Mouse (Mus musculus): ENCODE results near the gene Chn1. TPM values are rescaled to one million over a fixed set of nuclear protein-coding genes. Genes with fewer than 3 reads are reported as not detected.

The Chn1 gene
- total and polyA plus RNA-seq, 3 experiments = 5.0 to 14.1 TPM; not detected in 1

- TF ChIP-seq UBTF (IDR thresholded peaks at IDR 0.05; ENCODE audit: borderline replicate concordance, insufficient read depth, low read depth, low read length) (no peak), POLR2A (IDR thresholded peaks at IDR 0.05; ENCODE audit: control insufficient read depth in 1 of 2, insufficient read depth in 1 of 2, low read depth in 1 of 2, low read length in 2 of 2, poor library complexity in 1 of 2) (peak in 1 of 2 experiments; percentile 56; a peak in 2 of 4 replicates), TCF12 (IDR thresholded peaks at IDR 0.05; ENCODE audit: low read depth, low read length) (no peak), MEF2A (IDR thresholded peaks at IDR 0.05; ENCODE audit: extremely low read depth, insufficient replicate concordance, low read depth, low read length, poor library complexity, severe bottlenecking) (no peak), GATA1 (IDR thresholded peaks at IDR 0.05; ENCODE audit: low read depth, low read length) (no peak), ELF1 (IDR thresholded peaks at IDR 0.05; ENCODE audit: low read depth, low read length) (no peak), MAFK (IDR thresholded peaks at IDR 0.05; ENCODE audit: borderline replicate concordance, low read depth, low read length) (no peak)
Measured at GRCm38 (mm10) chr2:73659726-73660565, 115.2 kb downstream of the Chn1 start (continued).

DNA sequence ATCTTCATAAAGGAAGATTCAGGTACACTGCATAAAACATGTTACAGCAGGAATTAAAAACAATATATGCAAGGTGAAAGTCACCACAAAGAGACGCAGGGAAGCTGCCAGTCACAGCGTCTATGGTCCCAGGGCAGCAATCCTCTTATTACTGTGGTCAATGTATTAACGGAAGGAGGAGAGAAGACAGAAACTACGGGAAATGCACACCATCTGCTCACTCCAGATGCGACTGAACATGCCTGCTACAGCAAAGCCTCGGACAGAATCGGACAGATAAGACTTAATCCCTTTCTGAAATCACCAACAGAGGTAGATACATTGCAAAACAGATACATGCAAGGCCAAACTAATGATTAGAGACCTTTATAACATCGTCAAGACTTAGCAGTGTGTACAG is 116.1 kb downstream of the Chn1 start:
- Histone ChIP-seq H3K9ac (ENCODE audit: control insufficient read depth, low read depth, low read length, poor library complexity, severe bottlenecking) (peak overlapping the region; percentile 47), H3K4me3 (ENCODE audit: control insufficient read depth in 1 of 2, insufficient read depth in 1 of 2, low read depth in 2 of 2, low read length in 2 of 2) (peak overlapping the region; percentile 58 to 63), H3K27me3 (ENCODE audit: control insufficient read depth in 1 of 2, insufficient read depth in 2 of 2, low read length in 2 of 2) (no peaks in the 10 kb centered on the region), H3K27ac (ENCODE audit: control insufficient read depth, low read depth, low read length) (no peak overlapping the region), H3K9me3 (replicated peaks; ENCODE audit: insufficient read depth, low read length) (no peaks in the 10 kb centered on the region), H3K36me3 (ENCODE audit: control insufficient read depth in 1 of 2, insufficient read depth in 2 of 2, low read length in 2 of 2) (no peaks in the 10 kb centered on the region), H3K79me2 (ENCODE audit: control insufficient read depth, insufficient read depth, low read length, poor library complexity) (no peaks in the 10 kb centered on the region), H3K4me1 (ENCODE audit: control insufficient read depth in 1 of 2, insufficient read depth in 2 of 2, low read length in 2 of 2) (no peaks in the 10 kb centered on the region)
- peak; percentile 47 for DNase-seq (ENCODE audit: low read depth, low spot score)
- TF ChIP-seq TAL1 (IDR thresholded peaks at IDR 0.05; ENCODE audit: low read length) (peak; percentile 32; the same call in 1 of the 2 replicates), UBTF (IDR thresholded peaks at IDR 0.05; ENCODE audit: borderline replicate concordance, insufficient read depth, low read depth, low read length) (no peak), GATA1 (IDR thresholded peaks at IDR 0.05; ENCODE audit: low read depth, low read length) (peak; percentile 52), CTCF (IDR thresholded peaks at IDR 0.05 in 2 of 3, conservative IDR thresholded peaks at IDR 0.05 in 1 of 3; ENCODE audit: control insufficient read depth in 1 of 3, insufficient read depth in 1 of 3, low read depth in 2 of 3, low read length in 3 of 3, poor library complexity in 1 of 3, severe bottlenecking in 1 of 3) (no peak)

- TF ChIP-seq E2F4 (IDR thresholded peaks at IDR 0.05; ENCODE audit: borderline replicate concordance, low read depth, low read length) (no peak), NRF1 (IDR thresholded peaks at IDR 0.05; ENCODE audit: insufficient read depth, low read depth, low read length, poor library complexity, severe bottlenecking) (no peak), ZMIZ1 (IDR thresholded peaks at IDR 0.05; ENCODE audit: low read depth, low read length) (no peak), SMC3 (IDR thresholded peaks at IDR 0.05; ENCODE audit: low read depth, low read length) (no peak), MXI1 (IDR thresholded peaks at IDR 0.05; ENCODE audit: low read depth, low read length) (no peak), ELF1 (IDR thresholded peaks at IDR 0.05; ENCODE audit: low read depth, low read length) (no peak), UBTF (IDR thresholded peaks at IDR 0.05; ENCODE audit: borderline replicate concordance, insufficient read depth, low read depth, low read length) (no peak), MAX (IDR thresholded peaks at IDR 0.05; ENCODE audit: low read length) (no peak), MAFK (IDR thresholded peaks at IDR 0.05; ENCODE audit: borderline replicate concordance, low read depth, low read length) (no peak), POLR2A (IDR thresholded peaks at IDR 0.05; ENCODE audit: control insufficient read depth in 1 of 2, insufficient read depth in 1 of 2, low read depth in 1 of 2, low read length in 2 of 2, poor library complexity in 1 of 2) (no peak), EP300 (IDR thresholded peaks at IDR 0.05; ENCODE audit: low read depth in 1 of 2, low read length in 2 of 2) (no peak), MAZ (IDR thresholded peaks at IDR 0.05; ENCODE audit: low read depth, low read length) (no peak), MYB (IDR thresholded peaks at IDR 0.05; ENCODE audit: low read depth, low read length) (no peak), NELFE (IDR thresholded peaks at IDR 0.05; ENCODE audit: low read depth, low read length) (no peak), KAT2A (conservative IDR thresholded peaks at IDR 0.05; ENCODE audit: low read depth, low read length) (no peak), ZC3H11A (IDR thresholded peaks at IDR 0.05; ENCODE audit: low read depth, low read length) (no peak), CTCF (IDR thresholded peaks at IDR 0.05 in 2 of 3, conservative IDR thresholded peaks at IDR 0.05 in 1 of 3; ENCODE audit: control insufficient read depth in 1 of 3, insufficient read depth in 1 of 3, low read depth in 2 of 3, low read length in 3 of 3, poor library complexity in 1 of 3, severe bottlenecking in 1 of 3) (no peak), USF2 (IDR thresholded peaks at IDR 0.05; ENCODE audit: borderline replicate concordance in 1 of 2, insufficient read depth in 1 of 2, low read depth in 1 of 2, low read length in 2 of 2) (no peak)
- no peak for DNase-seq (ENCODE audit: low read depth, low spot score)
Measured at GRCm38 (mm10) chr2:73657961-73658360, 117.2 kb downstream of the Chn1 start.

More at GRCm38 (mm10) chr2:73657961-73658360, 117.2 kb downstream of the Chn1 start:
- no peaks in the 10 kb centered on the region for H3K79me2 ChIP-seq (ENCODE audit: control insufficient read depth, insufficient read depth, low read length, poor library complexity)
- no peak overlapping the region for H3K27ac ChIP-seq (ENCODE audit: control insufficient read depth, low read depth, low read length)
- no peak overlapping the region for H3K9ac ChIP-seq (ENCODE audit: control insufficient read depth, low read depth, low read length, poor library complexity, severe bottlenecking)
- no peaks in the 10 kb centered on the region for H3K4me1 ChIP-seq (ENCODE audit: control insufficient read depth in 1 of 2, insufficient read depth in 2 of 2, low read length in 2 of 2)
- no peak overlapping the region for H3K4me3 ChIP-seq (ENCODE audit: control insufficient read depth in 1 of 2, insufficient read depth in 1 of 2, low read depth in 2 of 2, low read length in 2 of 2)
- no peaks in the 10 kb centered on the region for H3K36me3 ChIP-seq (ENCODE audit: control insufficient read depth in 1 of 2, insufficient read depth in 2 of 2, low read length in 2 of 2)
- no peaks in the 10 kb centered on the region for H3K27me3 ChIP-seq (ENCODE audit: control insufficient read depth in 1 of 2, insufficient read depth in 2 of 2, low read length in 2 of 2)
- H3K9me3 ChIP-seq (replicated peaks; ENCODE audit: insufficient read depth, low read length) = no peaks in the 10 kb centered on the region

Data from MEL (cell line).